ENCODE assay signal across 9 mouse cellular contexts in genomic region chr1:54898656-54899084, GRCm38 (mm10). TPM values are rescaled to one million over a fixed set of nuclear protein-coding genes. Genes with fewer than 3 reads are reported as not detected.
DNase-seq lines count a peak whose midpoint lies in the region; ATAC-seq lines count a peak whose summit lies in the region.
"Had no signal": no experiment of that assay in that cellular context is flagged by ENCODE, and none has a peak within 500 bp of the region (broad histone marks: within the 10 kb centered on the region; RNA-seq: fewer than 3 reads in every experiment).

No protein-coding gene starts in this region.

- H3K9ac ChIP-seq in hindbrain, embryonic 13.5 days = no peak overlapping the region
- H3K9ac ChIP-seq in hindbrain, embryonic 12.5 days = no peak overlapping the region
- no peak overlapping the region for H3K9ac ChIP-seq in neural tube, embryonic 13.5 days

- peak overlapping the region; percentile 55 for H3K27ac ChIP-seq in hindbrain, embryonic 13.5 days
- no peak overlapping the region for H3K27ac ChIP-seq in hindbrain, embryonic 12.5 days
- peak overlapping the region; percentile 74 for H3K27ac ChIP-seq in neural tube, embryonic 13.5 days (replicated peaks)

- WGBS in hindbrain, embryonic 13.5 days = 56% methylated on average over 5 of the region's 5 CpGs
- 53% methylated on average over 5 of the region's 5 CpGs for WGBS in hindbrain, embryonic 12.5 days
- WGBS in neural tube, embryonic 13.5 days = 38% methylated on average over 5 of the region's 5 CpGs

- no peaks in the 10 kb centered on the region for H3K27me3 ChIP-seq in hindbrain, embryonic 13.5 days
- H3K27me3 ChIP-seq in hindbrain, embryonic 12.5 days = no peaks in the 10 kb centered on the region
- H3K27me3 ChIP-seq in neural tube, embryonic 13.5 days = no peaks in the 10 kb centered on the region

- H3K36me3 ChIP-seq in hindbrain, embryonic 13.5 days = peaks cover 9% of the 10 kb centered on the region
- no peaks in the 10 kb centered on the region for H3K36me3 ChIP-seq in hindbrain, embryonic 12.5 days
- H3K36me3 ChIP-seq in neural tube, embryonic 13.5 days = no peaks in the 10 kb centered on the region

- H3K4me3 ChIP-seq in hindbrain, embryonic 13.5 days = no peak overlapping the region
- no peak overlapping the region for H3K4me3 ChIP-seq in hindbrain, embryonic 12.5 days
- no peak overlapping the region for H3K4me3 ChIP-seq in neural tube, embryonic 13.5 days

- H3K4me2 ChIP-seq in hindbrain, embryonic 13.5 days = no peak overlapping the region
- H3K4me2 ChIP-seq in hindbrain, embryonic 12.5 days (replicated peaks) = no peak overlapping the region
- no peak overlapping the region for H3K4me2 ChIP-seq in neural tube, embryonic 13.5 days

- 0 out of 2 replicates have a peak, but pooled peaks cover 5% of the 10 kb centered on the region for H3K9me3 ChIP-seq in hindbrain, embryonic 13.5 days
- H3K9me3 ChIP-seq in hindbrain, embryonic 12.5 days (replicated peaks) = no peaks in the 10 kb centered on the region
- no peaks in the 10 kb centered on the region for H3K9me3 ChIP-seq in neural tube, embryonic 13.5 days

- DNase-seq in neural tube, embryonic 10.5 days (ENCODE audit: extremely low spot score, low spot score) = no peak
- DNase-seq in gonadal fat pad, adult 2 months (ENCODE audit: low read depth) = peak; percentile 56
- DNase-seq in ovary, postnatal 14 days (ENCODE audit: low spot score) = no peak
- no peak for DNase-seq in cerebellum, adult 11 months
- DNase-seq: cerebellum, postnatal 14 days; layer of hippocampus, postnatal 36 days had no signal

- H3K4me1 ChIP-seq in hindbrain, embryonic 13.5 days (replicated peaks) = peaks cover 29% of the 10 kb centered on the region
- peaks cover 9% of the 10 kb centered on the region for H3K4me1 ChIP-seq in hindbrain, embryonic 12.5 days
- H3K4me1 ChIP-seq in neural tube, embryonic 13.5 days (replicated peaks) = peaks cover 36% of the 10 kb centered on the region

- ATAC-seq in hindbrain, embryonic 13.5 days (ENCODE audit: low FRiP score) = no peak
- no peak for ATAC-seq in hindbrain, embryonic 12.5 days (ENCODE audit: low FRiP score)
- no peak for ATAC-seq in neural tube, embryonic 13.5 days (ENCODE audit: low read depth)

RNA-seq across cellular contexts. Expression of gene Ankrd44, which starts 27.5 kb away (rescaled TPM):
- 20.9 and 21.1 TPM in 2 replicates for polyA plus RNA-seq in hindbrain, embryonic 13.5 days (2015; fragmentation: Nextera tagmentation; extraction: Ambion mirVana)
- polyA plus RNA-seq in hindbrain, embryonic 12.5 days (2016; fragmentation: Nextera tagmentation; extraction: Ambion mirVana) = 20.9 and 23.4 TPM in 2 replicates
- 16.7 and 24.2 TPM in 2 replicates for polyA plus RNA-seq in neural tube, embryonic 13.5 days (2015; fragmentation: Nextera tagmentation; extraction: Ambion mirVana)
- polyA plus RNA-seq in gonadal fat pad, adult 2 months (2012; rRNA removed) = 15.4 and 18.6 TPM in 2 replicates
